Mouse (Mus musculus) heart, embryonic 16.5 days (tissue): ENCODE measurements around the gene Rhpn2. TPM values are rescaled to one million over a fixed set of nuclear protein-coding genes. Genes with fewer than 3 reads are reported as not detected.

ENCODE experiments used
- ATAC-seq: fragments of 200-750 bp; cut with Nextera tagmentation; replicated peaks from 2 replicates; pipeline ENCODE4 v1.8.0; 2017; ENCODE audit warnings: moderate number of reproducible peaks; ENCODE audit not compliant: insufficient read depth, low FRiP score; ENCODE audit errors: extremely low read depth
- H3K27ac ChIP-seq: fragments of 300-500 bp; sonication (generic); 2 replicates; pipeline ENCODE4 v1.5.1; 2014; ENCODE audit warnings: mild to moderate bottlenecking, low read length, control low read depth, moderate library complexity
- H3K27me3 ChIP-seq: fragments of 300-500 bp; sonication (generic); 2 replicates; pipeline ENCODE4 v1.6.1; 2014; ENCODE audit warnings: low read length, mixed read lengths; ENCODE audit not compliant: control insufficient read depth, insufficient read depth
- H3K36me3 ChIP-seq: fragments of 300-500 bp; sonication (generic); 2 replicates; pipeline ENCODE4 v1.6.1; 2014; ENCODE audit not compliant: control insufficient read depth, insufficient read depth
- H3K4me1 ChIP-seq: fragments of 300-500 bp; sonication (generic); 2 replicates; pipeline ENCODE4 v1.6.1; 2014; ENCODE audit warnings: low read length, mixed read lengths; ENCODE audit not compliant: control insufficient read depth, insufficient read depth
- H3K4me2 ChIP-seq: fragments of 300-500 bp; sonication (generic); 2 replicates; pipeline ENCODE4 v1.6.1; 2014; ENCODE audit warnings: low read depth, mild to moderate bottlenecking, control low read depth, low read length
- H3K4me3 ChIP-seq: fragments of 300-500 bp; sonication (generic); 2 replicates; pipeline ENCODE4 v1.5.1; 2014; ENCODE audit warnings: mild to moderate bottlenecking, control low read depth, low read length
- H3K9ac ChIP-seq: fragments of 300-500 bp; sonication (generic); 2 replicates; pipeline ENCODE4 v1.6.1; 2014; ENCODE audit warnings: low read length, control low read depth
- H3K9me3 ChIP-seq: fragments of 300-500 bp; sonication (generic); replicated peaks from 2 replicates; pipeline ENCODE4 v1.6.1; 2016; ENCODE audit warnings: low read length; ENCODE audit not compliant: control insufficient read depth
- WGBS: fragments of 180-500 bp; shearing (Covaris S2); extraction: QIAGEN DNeasy Blood & Tissue Kit; methylation state at CpG from one replicate; pipeline ENCODE4 v1.1.7; 2014; 5-methylcytosine and 5-hydroxymethylcytosine counted together
- polyA plus RNA-seq: library from polyadenylated mRNA; unstranded; fragments of >200 nt; fragmentation: Nextera tagmentation; extraction: Ambion mirVana; gene quantifications from 2 replicates; pipeline ENCODE4 v1.2.1, GENCODE M21; 2015

Gene Rhpn2
- polyA plus RNA-seq, 1 experiment from 2014 or later = 5.8 TPM

DNA sequence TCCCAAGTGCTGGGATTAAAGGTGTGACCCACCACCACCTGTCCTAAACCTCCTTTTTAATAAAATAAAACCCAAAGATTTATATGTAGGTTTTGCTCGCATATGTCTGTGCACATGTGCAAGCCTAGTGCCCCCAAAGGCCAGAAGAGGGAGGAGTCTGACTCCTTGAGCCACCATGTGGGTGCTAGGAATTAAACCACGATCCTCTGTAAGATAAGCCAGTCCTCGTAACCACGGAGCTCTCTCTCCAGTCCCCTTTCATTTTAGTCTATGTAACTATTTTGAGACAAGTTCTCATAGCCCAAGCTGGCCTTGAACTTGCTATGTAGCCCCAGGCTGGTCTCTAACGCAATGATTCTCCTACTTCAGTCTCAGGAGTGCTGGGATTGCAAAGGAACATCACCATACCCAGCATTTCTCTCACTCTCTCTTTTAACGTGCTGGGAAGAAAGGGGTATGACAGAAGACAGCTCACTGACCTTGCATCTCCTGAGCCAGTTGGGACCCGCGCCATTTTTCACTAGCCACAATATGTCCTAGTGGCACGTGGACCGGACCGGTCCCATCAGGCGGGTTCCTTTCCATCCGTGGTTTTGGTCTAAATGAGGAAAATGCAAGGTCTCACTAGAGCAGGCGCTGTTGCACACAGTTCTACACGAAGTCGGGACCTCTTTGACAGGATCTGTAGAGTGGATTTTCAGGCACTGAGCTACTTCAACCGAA, 61.9 kb downstream of the Rhpn2 start:
- H3K4me2 ChIP-seq = peak overlapping the region; percentile 82
- H3K9ac ChIP-seq = peak overlapping the region; percentile 74
- WGBS = 10% methylated on average over 17 of the region's 17 CpGs
- H3K36me3 ChIP-seq = peaks cover 19% of the 10 kb centered on the region
- peaks cover 15% of the 10 kb centered on the region for H3K4me1 ChIP-seq
- H3K27ac ChIP-seq = no peak overlapping the region
- no peaks in the 10 kb centered on the region for H3K27me3 ChIP-seq
- H3K9me3 ChIP-seq = no peaks in the 10 kb centered on the region
- ATAC-seq = no peak
- peak overlapping the region; percentile 65 for H3K4me3 ChIP-seq

DNA sequence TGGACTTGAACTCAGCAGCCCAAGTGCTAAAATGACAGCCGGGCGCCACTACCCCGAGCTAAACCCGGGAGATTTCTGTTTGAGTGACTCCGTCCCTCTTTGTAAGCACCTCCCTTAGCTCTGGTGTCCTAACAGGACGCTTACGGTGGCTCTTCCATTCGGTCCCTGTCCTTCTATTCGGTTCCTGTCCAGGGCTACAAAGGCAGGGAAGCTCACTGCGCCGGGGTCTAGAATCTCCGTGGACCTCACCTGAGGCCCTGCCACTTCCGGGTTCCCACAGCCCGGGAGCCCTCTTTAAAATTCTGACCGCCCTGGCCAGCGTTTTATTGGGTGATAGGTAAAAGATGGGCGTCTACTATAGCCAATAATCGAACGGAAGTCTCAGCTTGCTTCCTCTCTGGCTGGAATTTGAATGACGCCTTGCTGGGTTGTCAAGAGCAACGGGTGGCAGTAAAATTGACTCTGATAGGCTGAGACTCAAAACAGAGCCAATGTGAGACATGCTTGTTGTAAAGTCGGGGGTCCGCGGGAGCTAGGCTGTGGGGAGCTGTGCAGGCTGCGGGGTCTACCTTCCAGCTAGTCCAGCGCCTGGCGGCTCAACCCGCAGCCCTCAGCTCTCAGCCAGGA, 62.7 kb downstream of the Rhpn2 start, which contains the start of the genes Faap24 and Cep89:
Gene Faap24, minus strand, starts transcription at position 295 of the 627 bp plus-strand sequence.
Gene Cep89, plus strand, starts transcription at position 494 of the 627 bp plus-strand sequence.
- peak within 1 kb of the TSS; percentile 65 for H3K4me3 ChIP-seq
- H3K4me2 ChIP-seq = peak within 1 kb of the TSS; percentile 86
- H3K4me1 ChIP-seq = peaks cover 15% of the 10 kb centered on the region
- H3K36me3 ChIP-seq = peaks cover 23% of the 10 kb centered on the region
- peak; percentile 96 for ATAC-seq
- H3K27me3 ChIP-seq = no peaks in the 10 kb centered on the region
- H3K27ac ChIP-seq = peak within 1 kb of the TSS; percentile 0; the same call in 1 of the 2 replicates
- H3K9me3 ChIP-seq = no peaks in the 10 kb centered on the region
- WGBS = 1% methylated on average over 28 of the region's 28 CpGs
- H3K9ac ChIP-seq = peak within 1 kb of the TSS; percentile 78

DNA sequence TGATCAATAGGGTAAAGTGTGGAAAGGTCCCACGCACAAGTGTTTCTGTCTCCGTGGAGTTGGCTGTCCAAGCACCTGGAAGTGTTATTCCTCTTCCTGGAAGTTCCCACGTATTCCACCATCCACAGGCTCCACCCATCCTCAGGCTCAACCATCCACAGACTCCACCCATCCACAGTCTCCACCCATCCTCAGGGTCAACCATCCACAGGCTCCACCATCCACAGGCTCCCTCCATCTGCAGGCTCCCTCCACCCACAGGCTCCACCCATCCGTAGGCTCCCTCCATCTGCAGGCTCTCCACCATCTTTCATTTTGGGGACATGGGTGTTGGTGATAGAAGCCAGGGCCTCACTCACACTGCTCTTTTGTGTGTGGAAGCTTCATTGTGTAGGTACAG, 67.2 kb downstream of the Rhpn2 start:
- peaks cover 48% of the 10 kb centered on the region for H3K36me3 ChIP-seq
- 76% methylated on average over 4 of the region's 4 CpGs for WGBS
- no peak for ATAC-seq

DNA sequence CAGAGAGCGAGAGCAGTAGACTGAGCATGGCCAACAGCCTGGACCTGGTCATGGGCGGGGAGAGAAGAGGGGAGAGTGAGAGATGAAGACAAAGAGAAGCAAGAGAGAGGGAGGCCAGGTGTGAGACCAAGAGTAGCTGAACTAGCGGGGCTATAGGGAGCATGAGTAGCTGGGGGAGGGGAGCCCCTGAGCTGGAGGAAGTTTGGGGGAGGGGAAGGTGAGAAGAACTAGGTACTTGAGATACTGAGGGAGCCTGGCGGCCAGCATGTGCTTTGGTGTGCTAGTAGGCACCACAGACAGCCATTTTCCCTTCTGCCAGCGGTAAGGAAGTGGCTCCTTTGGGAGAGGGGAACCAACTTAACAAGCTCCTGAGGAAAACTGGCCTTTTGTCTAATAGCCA, 81.3 kb downstream of the Rhpn2 start:
- WGBS = 64% methylated on average over 5 of the region's 5 CpGs
- no peak overlapping the region for H3K4me2 ChIP-seq
- no peak overlapping the region for H3K4me3 ChIP-seq
- H3K27me3 ChIP-seq = no peaks in the 10 kb centered on the region
- peak; percentile 63 for ATAC-seq
- H3K4me1 ChIP-seq = no peaks in the 10 kb centered on the region
- H3K9ac ChIP-seq = no peak overlapping the region
- peaks cover 30% of the 10 kb centered on the region for H3K36me3 ChIP-seq
- H3K27ac ChIP-seq = no peak overlapping the region
- no peaks in the 10 kb centered on the region for H3K9me3 ChIP-seq

More for the DNA sequence above, 67.2 kb downstream of the Rhpn2 start:
- no peak overlapping the region for H3K4me3 ChIP-seq
- H3K9ac ChIP-seq = no peak overlapping the region
- H3K4me1 ChIP-seq = peaks cover 9% of the 10 kb centered on the region
- no peak overlapping the region for H3K4me2 ChIP-seq
- no peaks in the 10 kb centered on the region for H3K27me3 ChIP-seq
- H3K9me3 ChIP-seq = no peaks in the 10 kb centered on the region
- no peak overlapping the region for H3K27ac ChIP-seq

DNA sequence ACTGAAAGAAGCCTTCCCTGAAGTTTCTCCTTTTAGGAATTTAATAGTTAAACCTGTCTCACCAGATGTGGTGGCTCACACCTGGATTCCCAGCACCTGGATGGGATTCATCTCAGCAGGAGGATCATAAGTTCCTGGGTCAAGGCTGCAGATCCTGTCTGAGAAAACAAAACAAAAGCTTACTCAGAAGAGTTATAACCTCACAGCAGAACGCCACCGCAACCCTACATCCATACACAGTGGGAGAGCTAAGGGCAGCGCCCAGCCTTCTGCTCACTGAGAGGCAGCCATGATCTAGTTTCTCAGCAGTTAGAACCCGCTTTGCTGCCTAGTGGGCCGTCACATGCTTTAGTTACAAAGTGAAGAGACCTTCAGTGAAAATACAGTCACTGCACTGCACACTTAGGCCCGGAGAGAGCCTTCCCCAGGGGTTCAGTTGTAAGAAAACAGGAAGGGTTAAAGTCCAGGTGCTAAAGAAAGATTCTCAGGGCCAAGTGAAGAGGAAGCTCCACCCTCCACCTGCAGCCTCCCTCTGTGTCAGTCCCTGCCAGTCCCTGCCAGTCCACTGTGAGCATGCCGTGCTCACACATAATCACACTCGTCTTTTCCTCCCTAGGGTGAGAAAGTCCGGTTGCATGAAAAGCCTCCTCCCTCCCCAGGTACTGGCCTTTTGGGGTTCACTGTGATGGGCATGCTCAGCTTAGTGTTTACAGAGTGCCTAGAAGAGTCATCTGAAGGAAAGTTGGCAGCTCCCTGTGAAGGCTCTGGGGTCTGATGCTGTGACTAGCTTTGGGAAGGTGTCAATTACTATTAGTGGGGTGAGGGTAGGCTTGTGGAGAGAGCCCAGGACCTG, 82.1 kb downstream of the Rhpn2 start:
- Histone ChIP-seq H3K9me3 (no peaks in the 10 kb centered on the region), H3K36me3 (peaks cover 22% of the 10 kb centered on the region), H3K27me3 (no peaks in the 10 kb centered on the region), H3K4me1 (no peaks in the 10 kb centered on the region), H3K4me2 (no peak overlapping the region), H3K4me3 (no peak overlapping the region), H3K9ac (no peak overlapping the region), H3K27ac (no peak overlapping the region)
- no peak for ATAC-seq
- WGBS = 81% methylated on average over 9 of the region's 9 CpGs

DNA sequence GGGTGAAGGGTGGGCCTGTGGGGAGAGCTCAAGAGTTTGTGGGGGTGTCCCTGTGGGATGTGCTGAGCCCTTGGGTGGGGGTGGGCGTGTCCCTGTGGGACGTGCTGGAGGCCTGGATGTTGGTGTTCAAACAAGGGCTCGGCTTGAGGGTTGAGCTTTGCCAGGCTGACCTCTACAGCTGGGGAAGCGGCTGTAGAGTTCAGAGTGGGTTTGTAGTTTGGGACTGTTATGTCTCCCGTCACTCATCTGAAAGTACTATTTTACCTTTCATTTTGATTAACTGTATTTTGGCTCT, 82.6 kb downstream of the Rhpn2 start:
- ATAC-seq = no peak
- H3K9ac ChIP-seq = no peak overlapping the region
- H3K4me3 ChIP-seq = no peak overlapping the region
- WGBS = 84% methylated on average over 5 of the region's 5 CpGs
- no peak overlapping the region for H3K27ac ChIP-seq
- peaks cover 28% of the 10 kb centered on the region for H3K36me3 ChIP-seq
- H3K4me2 ChIP-seq = no peak overlapping the region
- H3K9me3 ChIP-seq = no peaks in the 10 kb centered on the region
- H3K4me1 ChIP-seq = no peaks in the 10 kb centered on the region
- H3K27me3 ChIP-seq = no peaks in the 10 kb centered on the region

DNA sequence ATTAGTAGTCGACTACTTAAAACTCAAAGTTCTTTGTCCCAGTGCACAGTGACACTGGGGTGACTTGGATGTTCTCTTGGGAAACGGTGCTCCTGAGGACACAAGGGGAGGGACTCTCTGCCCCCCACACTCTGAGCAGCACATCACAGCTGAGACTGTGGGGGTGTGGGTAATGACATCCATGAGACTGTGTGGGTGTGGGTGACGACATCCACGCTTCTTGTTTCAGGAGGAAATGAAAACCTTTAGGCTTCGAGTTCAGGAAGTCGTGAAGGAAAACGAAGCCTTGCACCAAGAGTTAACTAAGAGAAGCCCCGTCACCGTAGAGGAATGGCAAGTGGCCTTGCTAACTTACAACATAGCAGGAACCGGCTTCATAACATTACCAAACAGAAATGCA, 89.1 kb downstream of the Rhpn2 start:
- H3K4me2 ChIP-seq = no peak overlapping the region
- no peak overlapping the region for H3K27ac ChIP-seq
- no peak overlapping the region for H3K4me3 ChIP-seq
- no peaks in the 10 kb centered on the region for H3K4me1 ChIP-seq
- 86% methylated on average over 10 of the region's 10 CpGs for WGBS
- H3K27me3 ChIP-seq = no peaks in the 10 kb centered on the region
- peaks cover 36% of the 10 kb centered on the region for H3K36me3 ChIP-seq
- no peak overlapping the region for H3K9ac ChIP-seq
- ATAC-seq = no peak
- no peaks in the 10 kb centered on the region for H3K9me3 ChIP-seq

DNA sequence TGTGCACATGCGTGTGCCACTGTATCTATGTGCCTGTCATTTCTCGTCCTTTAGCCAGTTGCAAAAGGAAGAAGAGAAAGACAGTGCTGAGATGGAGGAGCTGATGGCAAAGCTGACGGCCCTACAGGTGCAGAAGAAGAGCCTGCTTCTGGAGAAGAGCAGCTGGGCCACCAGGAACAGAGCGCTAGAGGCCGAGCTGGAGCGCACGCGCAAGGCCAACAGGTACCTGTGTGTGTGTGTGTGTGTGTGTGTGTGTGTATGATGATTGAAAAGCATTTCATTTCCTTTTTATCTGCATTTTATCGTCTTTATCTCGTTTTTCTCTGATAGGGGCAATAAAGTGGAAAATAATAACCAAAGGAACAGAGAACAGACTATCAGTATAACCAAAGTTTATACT, 94.2 kb downstream of the Rhpn2 start:
- no peak for ATAC-seq
- Histone ChIP-seq H3K4me1 (no peaks in the 10 kb centered on the region), H3K36me3 (peaks cover 39% of the 10 kb centered on the region), H3K9me3 (no peaks in the 10 kb centered on the region), H3K27me3 (no peaks in the 10 kb centered on the region), H3K4me3 (no peak overlapping the region), H3K27ac (no peak overlapping the region), H3K9ac (no peak overlapping the region), H3K4me2 (no peak overlapping the region)
- WGBS = 89% methylated on average over 10 of the region's 10 CpGs

DNA sequence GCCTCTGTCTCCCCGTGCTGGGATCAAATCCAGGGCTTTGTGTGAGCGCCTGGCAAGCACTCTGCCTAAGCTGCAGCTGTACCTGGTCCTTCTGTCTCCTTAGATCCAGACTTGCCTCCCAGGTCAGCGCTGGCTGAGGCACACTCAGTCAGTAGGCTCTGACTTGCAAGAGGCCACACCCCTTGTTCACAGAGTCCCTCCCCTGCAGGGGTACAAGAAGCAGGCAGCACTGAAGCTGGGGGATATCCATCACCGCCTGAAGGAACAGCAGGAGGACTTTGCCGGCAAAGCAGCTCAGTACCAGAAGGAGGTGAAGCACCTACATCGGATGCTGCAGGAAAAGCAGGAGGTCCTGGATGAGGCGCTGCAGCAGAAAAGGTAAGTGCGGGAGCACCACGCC, 101.3 kb downstream of the Rhpn2 start:
- Histone ChIP-seq H3K27me3 (no peaks in the 10 kb centered on the region), H3K4me1 (no peaks in the 10 kb centered on the region), H3K4me2 (no peak overlapping the region), H3K36me3 (peaks cover 53% of the 10 kb centered on the region), H3K27ac (no peak overlapping the region), H3K9ac (no peak overlapping the region), H3K4me3 (no peak overlapping the region), H3K9me3 (no peaks in the 10 kb centered on the region)
- WGBS = 84% methylated on average over 9 of the region's 9 CpGs
- ATAC-seq = no peak
